Mouse (Mus musculus): ENCODE measurements around the gene Llgl1. TPM values are rescaled to one million over a fixed set of nuclear protein-coding genes. Genes with fewer than 3 reads are reported as not detected.

The Llgl1 gene
- total RNA-seq (2023), result 31.2 TPM

DNA sequence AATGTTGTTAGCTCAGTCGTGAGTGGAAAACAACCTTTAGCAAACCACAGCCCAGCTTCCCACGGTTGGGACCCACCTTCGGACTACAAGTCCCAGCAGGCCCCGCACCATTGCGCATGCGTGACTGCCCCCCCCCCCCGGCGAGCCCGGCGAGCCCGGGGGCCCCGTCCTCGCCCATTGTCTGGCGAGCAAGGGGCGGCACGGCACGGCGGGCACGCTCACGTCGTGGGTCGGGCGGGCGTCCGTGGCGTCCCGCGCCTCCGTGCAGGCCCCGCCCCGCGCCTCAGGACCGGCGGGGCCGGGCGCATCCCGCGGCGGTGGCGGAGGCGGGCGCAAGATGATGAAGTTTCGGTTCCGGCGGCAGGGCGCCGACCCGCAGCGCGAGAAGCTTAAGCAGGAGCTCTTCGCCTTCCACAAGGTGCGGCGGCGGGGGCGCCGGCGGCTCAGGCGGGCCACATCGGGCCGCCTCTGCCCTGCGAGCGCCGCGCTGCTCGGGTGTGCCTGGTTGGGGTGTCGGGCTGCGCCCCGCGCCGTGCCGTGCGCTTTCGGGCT, at the start of gene Llgl1:
Gene Llgl1, plus strand, starts transcription at position 200 of the 552 bp plus-strand sequence.

DNA sequence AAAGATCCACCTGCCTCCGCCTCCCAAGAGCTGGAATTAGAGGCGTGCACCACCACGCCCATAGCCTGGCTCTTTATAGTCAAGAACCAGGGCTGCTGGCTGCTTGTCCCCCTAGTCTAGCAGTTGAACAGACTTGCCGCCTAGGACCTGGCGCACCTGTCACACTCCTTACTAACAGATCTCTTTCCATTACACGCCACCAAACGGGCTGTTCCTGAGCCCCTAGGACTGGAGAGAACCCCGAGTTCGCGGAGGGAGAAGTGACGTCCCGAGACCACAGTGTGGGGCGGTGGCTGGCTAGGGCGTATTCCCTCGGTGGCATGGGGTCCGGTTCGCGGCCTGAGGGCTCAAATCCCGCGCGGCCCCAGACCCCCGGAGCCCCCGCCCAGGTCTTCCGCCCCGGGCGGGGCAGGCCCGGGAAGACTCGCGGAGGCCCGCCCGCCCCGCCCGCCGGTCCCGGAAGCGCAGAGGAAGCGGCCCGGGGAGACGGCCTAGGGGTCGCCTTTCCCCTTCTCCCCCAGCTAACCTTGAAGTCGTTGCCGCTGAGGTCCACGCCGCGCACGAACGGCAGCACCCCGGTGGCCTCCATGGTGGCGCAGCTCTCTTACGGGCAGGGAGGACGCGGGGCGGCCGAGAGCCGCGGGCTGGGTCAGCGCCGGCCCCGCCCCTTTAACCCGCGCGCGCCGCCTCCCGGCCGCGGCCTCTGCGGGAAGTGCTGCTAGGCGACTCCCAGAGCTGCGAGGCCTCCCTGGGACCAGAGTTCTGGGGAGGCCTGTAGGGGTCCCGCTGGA, 27.3 kb downstream of the Llgl1 start, which contains the start of gene Flii:
Gene Flii, minus strand, starts transcription at position 663 of the 791 bp plus-strand sequence.

DNA sequence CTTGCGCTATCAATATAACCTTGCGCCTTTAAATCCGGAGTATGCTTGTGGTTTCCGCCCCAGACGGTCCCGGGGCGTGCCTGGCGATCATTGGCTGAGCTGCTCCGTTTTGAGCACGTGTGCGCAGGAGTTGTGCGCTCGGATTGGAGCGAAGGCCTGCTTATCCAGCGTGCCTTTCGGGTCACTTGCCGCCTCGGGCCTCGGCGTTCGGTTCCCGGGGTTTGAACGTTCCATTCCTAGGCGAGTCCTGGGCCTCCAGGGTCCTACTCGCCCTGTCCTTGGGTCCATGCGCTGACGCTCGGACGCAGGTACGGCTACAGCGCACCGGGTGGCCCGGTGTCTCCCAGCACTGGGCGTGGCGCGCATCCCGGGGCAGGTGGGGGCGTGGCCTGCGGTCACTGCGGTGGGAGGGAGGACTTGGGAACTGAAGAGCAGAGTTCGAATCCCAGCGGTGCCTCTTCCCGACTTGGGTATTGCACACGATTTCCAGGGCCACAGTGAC, 28.8 kb downstream of the Llgl1 start, which contains the start of gene Mief2:
Gene Mief2, plus strand, starts transcription at position 139 of the 502 bp plus-strand sequence.

Other genes with a start within 250 kb of the Llgl1 start
- gene Drg2, start 245.1 kb upstream of the Llgl1 start, total RNA-seq (2023), result 53.0 TPM
- gene Myo15, start 230.4 kb upstream of the Llgl1 start, total RNA-seq (2023), result 0.35 TPM
- 67.2 TPM for gene Alkbh5, start 163.3 kb upstream of the Llgl1 start, total RNA-seq (2023)
- 158 TPM for gene Flii, start 27.5 kb downstream of the Llgl1 start, total RNA-seq (2023)
- gene Mief2, start 28.7 kb downstream of the Llgl1 start, total RNA-seq (2023), result 14.3 TPM
- gene Top3a, start 77.6 kb downstream of the Llgl1 start, total RNA-seq (2023), result 24.5 TPM
- gene Smcr8, start 77.8 kb downstream of the Llgl1 start, total RNA-seq (2023), result 86.8 TPM
- 11.4 TPM for gene Shmt1, start 112.0 kb downstream of the Llgl1 start, total RNA-seq (2023)
- gene Dhrs7b, start 130.9 kb downstream of the Llgl1 start, total RNA-seq (2023), result 11.8 TPM
- gene Tmem11, start 179.5 kb downstream of the Llgl1 start, total RNA-seq (2023), result 26.3 TPM
- 12.4 TPM for gene Natd1, start 215.0 kb downstream of the Llgl1 start, total RNA-seq (2023)
- gene Map2k3, start 232.3 kb downstream of the Llgl1 start, total RNA-seq (2023), result 28.3 TPM